Mouse (Mus musculus) C2C12 (cell line): ENCODE results near the gene Qpct.

ENCODE experiments used
- CEBPB ChIP-seq: IDR thresholded peaks from one replicate; pipeline ENCODE4 v1.6.1; 2011; ENCODE audit warnings: low read depth, mild to moderate bottlenecking, control low read depth, moderate library complexity
- CTCF ChIP-seq: IDR thresholded peaks from one replicate; pipeline ENCODE4 v1.5.1; 2011; ENCODE audit not compliant: control insufficient read depth, insufficient read depth, insufficient read length
- FOSL1 ChIP-seq: IDR thresholded peaks from one replicate; pipeline ENCODE4 v1.8.0; 2011; ENCODE audit warnings: mild to moderate bottlenecking, low read length; ENCODE audit not compliant: poor library complexity, insufficient read depth, severe bottlenecking
- MAX ChIP-seq: IDR thresholded peaks from one replicate; pipeline ENCODE4 v1.6.1; 2011; ENCODE audit warnings: mild to moderate bottlenecking, control low read depth
- MYOD1 ChIP-seq: IDR thresholded peaks from one replicate; pipeline ENCODE4 v1.6.1; 2011; ENCODE audit warnings: low read depth; ENCODE audit not compliant: control insufficient read depth, insufficient read length
- MYOG ChIP-seq: IDR thresholded peaks from one replicate; pipeline ENCODE4 v1.6.1; 2011; ENCODE audit not compliant: control insufficient read depth, insufficient read length; ENCODE audit errors: extremely low read depth
- USF1 ChIP-seq: IDR thresholded peaks from one replicate; pipeline ENCODE4 v1.6.1; 2011; ENCODE audit warnings: low read depth, mild to moderate bottlenecking, control low read depth, moderate library complexity

DNA sequence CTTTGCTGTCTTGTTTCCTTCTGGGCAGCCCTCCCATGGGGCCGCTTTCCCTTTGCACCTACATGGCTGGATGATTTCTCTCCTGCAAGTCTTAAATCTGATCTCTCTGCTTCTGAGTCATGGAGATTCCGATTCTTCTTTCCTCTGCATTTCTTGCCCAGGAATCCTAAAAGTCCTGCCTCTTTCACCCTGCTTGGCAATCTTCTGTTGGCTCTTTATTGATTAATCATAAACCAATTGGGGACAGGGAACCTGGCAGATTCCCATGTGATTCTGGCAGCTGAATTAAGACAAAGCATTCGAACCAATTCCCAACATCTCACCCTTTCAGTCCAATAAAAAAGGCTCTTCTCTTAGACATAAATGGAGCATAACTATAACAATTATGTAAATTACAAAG lies 22.5 kb upstream of the Qpct start:
- TF ChIP-seq CTCF = no peak
- no peak for TF ChIP-seq USF1
- TF ChIP-seq MAX = no peak
- no peak for TF ChIP-seq MYOG
- no peak for TF ChIP-seq CEBPB
- no peak for TF ChIP-seq FOSL1
- TF ChIP-seq MYOD1 = no peak
